Mouse (Mus musculus) kidney, adult 9 months (tissue): Measurements from ENCODE around the gene Cox6a1.
"Not testable (repeated sequence)": the region's sequence is repeated elsewhere in the genome, so short reads cannot be mapped to it uniquely, and the experiment has no call there.

ENCODE experiments used
- DNase-seq: peaks from one replicate; pipeline ENCODE4 v3.0.0; 2022

The Cox6a1 gene

DNA sequence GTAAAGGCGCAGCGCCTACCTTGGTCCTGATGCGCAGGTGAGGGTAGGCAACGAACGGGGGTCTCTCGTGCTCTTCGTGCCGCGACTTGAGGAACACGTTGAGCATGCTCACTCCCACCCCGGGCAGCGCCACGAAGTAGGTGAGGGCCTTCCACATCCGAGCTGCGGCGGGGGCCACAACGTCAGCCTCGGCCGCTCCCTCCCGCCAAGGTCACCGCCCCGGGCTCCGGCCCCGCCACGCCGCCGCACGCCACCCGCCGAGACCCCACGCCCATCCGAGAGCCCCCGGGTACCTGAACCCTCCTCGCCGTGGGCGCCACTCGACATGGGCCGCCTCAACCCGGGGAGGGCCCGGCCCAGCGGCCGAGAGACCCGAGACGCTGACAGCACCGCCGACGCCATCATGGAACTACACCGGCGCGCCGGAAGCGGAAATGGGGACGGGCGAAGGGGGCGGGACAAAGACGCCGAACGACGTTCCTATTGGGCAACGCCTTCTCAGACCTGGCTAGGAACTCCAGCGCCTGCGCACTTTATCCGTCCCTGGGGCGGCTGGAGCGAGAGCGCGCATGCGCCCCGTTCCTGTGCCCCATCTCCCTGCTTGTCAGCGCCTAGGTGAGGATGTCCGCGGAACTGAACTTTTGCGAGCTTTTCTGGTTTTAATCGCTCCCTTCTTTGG lies at the start of gene Cox6a1:
Gene Cox6a1, minus strand, starts transcription at position 436 of the 679 bp plus-strand sequence.
- peak; percentile 99 for DNase-seq

DNA sequence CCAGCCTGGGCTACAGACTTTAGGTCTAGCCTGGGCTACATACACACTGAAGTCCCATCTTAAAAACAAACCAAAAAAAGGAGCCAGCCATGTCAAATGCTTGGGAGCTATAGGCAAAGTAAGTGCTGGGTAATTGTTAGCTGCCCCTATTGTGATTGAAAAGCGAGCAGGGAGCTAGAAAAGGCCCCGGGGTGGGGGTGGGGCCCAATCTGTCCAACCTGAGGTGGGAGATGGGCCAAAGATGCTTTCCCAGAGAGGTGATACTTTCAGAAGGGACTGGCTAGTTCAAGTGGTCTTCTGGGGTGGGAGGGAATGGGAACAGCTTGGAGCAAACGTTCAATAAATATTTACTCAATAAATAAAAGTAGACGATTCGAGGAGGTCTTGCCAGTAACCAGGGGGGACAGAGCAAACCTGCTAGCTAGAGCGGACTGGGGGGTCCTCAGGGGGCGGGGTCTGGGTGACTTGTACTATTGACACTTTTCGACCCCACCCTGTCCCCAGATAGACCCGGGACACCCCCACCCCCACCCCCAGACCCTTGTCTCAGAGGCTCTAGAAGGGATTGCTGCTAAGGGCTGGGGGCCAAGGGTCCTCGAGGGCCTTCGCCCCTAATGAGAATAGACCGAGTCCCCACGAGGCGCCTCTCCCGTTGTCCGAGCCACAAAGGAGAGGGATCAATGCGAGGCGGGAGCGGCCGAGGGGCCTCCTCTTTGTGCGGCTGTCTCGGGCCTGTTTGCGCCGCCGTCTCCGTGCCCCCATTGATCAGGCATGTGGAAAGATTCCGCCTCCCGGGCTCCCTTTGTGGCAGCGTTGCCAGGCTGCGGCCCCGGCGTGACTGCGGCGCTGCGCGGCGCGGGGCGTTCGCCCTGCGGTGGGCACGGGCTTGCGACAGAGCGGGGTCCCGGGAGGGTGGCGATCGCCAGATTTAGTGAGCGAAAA lies 49.3 kb upstream of the Cox6a1 start:
- no peak for DNase-seq

DNA sequence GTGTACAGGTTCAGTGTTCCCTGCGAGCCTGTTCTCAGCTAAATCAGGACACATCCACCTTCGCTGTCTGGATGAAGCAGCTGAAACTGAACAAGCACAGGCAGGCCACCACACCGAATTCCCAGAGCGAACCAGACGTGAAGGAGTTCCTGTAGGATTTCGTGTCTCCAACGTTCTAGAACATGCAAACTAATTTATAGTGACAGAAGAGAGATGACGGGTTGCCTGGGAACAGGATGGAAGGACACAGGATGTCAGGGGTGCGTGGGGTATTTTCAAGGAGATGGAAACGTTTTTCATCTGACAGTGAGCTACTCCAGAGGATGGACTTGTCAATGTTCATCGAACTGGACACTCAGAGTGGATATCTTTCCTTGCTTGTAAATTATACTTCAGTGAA lies 47.9 kb upstream of the Cox6a1 start:
- no peak for DNase-seq

GRCm38 (mm10) chr5:115394836-115395235 lies 46.1 kb upstream of the Cox6a1 start:
- DNase-seq = no peak

GRCm38 (mm10) chr5:115394223-115394622 lies 45.4 kb upstream of the Cox6a1 start:
- no peak for DNase-seq

DNA sequence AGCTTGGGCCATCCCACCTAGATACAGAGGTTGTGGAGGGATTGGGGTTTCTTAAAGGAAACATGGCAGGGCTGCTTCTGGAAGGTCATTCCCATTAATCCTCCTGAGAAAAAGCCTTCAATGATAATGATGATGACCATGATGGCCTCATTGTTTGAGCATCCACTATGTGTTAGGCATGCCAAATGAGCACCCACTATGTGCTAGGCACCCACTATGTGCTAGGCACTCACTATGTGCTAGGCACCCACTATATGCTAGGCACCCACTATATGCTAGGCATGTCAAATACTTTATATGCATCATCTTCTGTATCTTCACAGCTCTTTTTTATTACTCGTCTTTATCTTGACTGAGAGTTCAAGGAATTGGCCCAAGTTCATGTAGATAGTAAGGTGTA lies 44.2 kb upstream of the Cox6a1 start:
- DNase-seq = no peak

GRCm38 (mm10) chr5:115391935-115392334 lies 43.2 kb upstream of the Cox6a1 start:
- DNase-seq = no peak

- not testable (repeated sequence) for DNase-seq
Measured at GRCm38 (mm10) chr5:115378882-115379281, 30.1 kb upstream of the Cox6a1 start.

DNA sequence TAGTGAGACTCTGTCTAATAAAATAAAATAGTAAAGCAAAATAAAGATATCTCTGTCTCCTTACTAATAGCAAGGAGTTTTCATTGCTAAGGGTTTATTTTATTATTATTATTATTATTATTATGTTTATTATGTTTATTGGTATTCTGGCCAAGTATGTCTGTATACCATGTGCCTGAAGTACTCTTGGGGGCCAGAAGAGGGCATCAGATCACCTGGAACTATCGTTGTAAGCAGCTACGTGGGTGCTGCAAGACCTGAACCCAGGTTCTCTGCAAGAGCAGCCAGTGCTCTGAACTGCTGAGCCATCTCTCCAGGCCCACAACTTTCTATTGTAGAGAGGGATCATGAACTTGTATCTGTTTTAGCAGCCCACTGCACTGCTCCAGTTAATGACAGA lies 26.7 kb upstream of the Cox6a1 start:
- DNase-seq = no peak

- DNase-seq = no peak
Measured at GRCm38 (mm10) chr5:115374204-115374820, 25.5 kb upstream of the Cox6a1 start.

DNA sequence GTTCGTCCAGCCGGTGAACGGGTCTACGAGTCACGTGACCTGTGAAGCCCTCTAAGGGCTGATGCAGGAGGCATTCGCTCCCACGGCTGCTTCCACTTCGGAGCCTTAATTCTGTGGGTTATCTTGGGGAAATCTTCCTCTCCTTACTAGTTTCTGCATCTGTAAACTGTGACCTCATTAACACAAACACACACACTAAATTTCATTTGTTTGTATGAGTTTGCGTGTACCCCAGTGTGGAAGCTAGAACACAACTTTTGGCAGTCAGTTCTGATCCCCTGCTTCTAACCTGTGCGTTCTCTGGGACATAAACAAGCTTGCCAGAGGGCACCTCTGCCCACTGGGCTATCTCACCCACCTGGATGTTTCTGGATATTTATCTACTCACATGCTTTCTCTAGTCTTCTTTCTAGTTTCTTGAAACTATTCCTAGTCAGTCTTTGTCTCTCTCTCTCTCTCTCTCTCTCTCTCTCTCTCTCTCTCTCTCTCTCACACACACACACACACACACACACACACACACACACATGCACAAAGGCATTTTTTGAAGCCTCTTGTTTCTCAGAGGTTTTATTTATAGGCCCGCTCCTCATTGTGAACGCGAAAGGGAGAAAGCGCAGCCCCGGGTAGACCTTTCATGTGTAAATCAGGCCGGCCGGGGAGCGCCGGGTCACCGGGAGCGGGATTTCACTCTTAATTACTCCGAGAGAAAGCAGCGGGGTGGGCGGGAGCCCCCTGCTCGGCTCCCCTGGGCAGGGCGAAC lies 24.8 kb upstream of the Cox6a1 start:
- no peak for DNase-seq

DNA sequence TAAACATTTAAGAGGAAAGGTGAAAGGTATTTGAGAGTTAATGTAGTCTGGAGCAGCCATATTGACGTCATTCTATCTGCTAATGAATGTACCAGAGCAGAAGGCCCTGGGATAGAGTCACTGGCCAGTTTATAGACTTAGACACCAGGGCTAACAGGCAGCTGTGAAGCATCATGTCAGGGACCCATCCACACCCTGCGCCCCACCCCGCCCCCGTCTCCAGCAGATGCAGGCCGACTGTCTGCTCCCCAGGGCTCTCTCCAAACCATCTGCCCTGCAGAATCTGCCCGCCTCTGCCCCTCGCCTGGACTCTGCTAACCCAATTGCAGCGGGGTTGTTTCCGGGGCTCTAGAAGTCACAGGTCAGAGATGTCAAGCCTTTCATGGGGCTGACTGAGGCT lies 23.0 kb upstream of the Cox6a1 start:
- DNase-seq = no peak

GRCm38 (mm10) chr5:115364782-115365181 lies 16.0 kb upstream of the Cox6a1 start:
- DNase-seq = no peak

DNA sequence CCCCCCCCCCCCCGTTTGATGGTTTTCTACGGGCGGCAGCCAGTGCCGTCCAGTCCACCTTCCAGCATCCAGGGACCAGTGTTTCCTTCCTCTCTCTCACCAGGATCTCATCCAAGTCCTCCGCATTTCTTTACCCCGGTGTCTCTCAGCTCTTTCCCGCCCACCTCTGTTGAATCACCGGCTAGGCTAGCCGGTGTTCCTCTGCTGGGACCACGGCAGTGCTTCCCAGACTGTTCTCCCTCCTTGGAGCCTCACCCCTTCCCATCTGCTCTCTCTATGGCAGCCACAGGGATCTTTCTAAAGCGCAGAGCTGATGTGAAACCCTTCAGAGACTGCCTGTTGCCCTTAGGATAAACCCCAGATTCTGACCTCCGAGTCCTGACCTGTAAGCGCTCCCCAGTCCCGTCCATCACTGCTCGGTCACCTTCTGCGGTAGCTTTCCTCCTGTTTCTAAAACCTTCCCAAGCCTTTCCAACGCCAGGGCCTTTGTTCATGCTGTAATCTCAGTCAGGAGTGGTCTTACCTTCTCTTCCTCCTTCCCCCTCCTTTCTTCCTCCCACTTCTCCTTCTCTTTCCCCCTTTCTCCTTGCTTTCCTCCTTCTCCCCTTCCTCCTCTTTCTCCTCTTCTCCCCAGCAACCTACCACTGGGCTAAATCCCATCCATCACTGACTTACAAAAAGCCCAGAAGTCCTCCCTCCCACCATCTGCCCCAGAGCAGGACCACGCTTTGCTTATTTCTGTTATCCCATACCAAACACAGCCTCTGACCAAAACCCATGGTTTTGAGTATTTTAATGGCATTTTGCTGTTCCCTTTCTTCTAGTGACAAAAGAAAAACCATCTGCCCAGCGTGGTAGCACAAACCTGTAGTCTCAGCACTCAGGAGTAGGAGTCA lies 14.3 kb upstream of the Cox6a1 start:
- DNase-seq = no peak

GRCm38 (mm10) chr5:115362216-115362615 lies 13.4 kb upstream of the Cox6a1 start:
- DNase-seq = no peak

- no peak for DNase-seq
Measured at GRCm38 (mm10) chr5:115359851-115360372, 11.1 kb upstream of the Cox6a1 start.

DNA sequence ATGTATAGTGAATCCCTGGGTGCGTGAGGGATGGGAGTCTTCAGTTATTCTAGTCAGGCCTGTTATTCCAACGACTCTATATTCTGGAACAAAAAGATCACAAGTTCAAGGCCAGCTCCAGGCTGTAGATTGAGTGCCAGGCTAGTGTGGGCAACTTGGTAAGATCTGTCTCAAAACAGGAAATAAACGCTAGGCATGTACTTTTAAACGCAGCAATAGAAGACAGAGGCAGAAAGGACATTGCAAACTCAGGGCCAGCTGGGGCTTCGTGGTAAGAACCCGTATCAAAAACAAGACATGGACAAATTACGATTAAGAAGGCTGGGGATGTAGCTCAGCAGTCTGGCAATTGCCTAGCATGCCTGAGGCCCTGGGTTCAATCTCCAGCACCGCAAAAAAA lies 10.7 kb upstream of the Cox6a1 start:
- DNase-seq = no peak

GRCm38 (mm10) chr5:115358872-115359271 lies 10.1 kb upstream of the Cox6a1 start:
- peak; percentile 84 for DNase-seq

- no peak for DNase-seq
Measured at GRCm38 (mm10) chr5:115355070-115355469, 6.3 kb upstream of the Cox6a1 start.

DNA sequence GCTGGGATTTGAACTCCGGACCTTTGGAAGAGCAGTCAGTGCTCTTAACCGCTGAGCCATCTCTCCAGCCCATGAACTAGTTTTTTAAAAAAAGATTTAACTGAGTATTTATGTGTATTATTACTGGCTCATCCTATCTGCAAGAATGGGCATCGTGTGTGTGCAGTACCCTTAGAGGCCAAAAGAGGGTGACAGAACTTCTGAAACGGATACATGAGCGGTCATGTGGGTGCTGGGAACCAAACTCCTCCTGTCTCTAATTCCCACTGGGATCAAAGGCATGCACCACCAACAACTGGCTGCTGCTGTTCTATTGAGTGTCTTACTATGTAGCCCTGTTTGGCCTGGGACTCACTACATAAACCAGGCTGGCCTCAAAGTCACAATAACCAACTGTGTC lies 2.6 kb upstream of the Cox6a1 start:
- DNase-seq = no peak

DNA sequence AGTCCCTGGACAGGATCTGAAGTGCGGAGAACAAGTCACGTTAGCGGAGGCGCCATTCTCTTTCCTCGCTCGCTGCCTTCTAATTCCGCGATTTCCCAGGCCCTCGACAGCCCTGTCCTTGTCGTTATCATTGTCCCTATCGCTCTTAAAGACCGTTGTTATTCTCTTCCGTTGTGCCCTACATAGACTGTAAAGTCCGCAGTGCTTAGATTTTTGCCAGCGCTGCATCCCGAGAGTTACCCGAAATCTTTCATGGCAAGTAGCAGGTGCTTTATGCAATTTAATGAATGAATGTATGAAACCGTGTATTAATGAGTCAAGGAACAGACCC lies 409 bp upstream of the Cox6a1 start:
- no peak for DNase-seq

DNA sequence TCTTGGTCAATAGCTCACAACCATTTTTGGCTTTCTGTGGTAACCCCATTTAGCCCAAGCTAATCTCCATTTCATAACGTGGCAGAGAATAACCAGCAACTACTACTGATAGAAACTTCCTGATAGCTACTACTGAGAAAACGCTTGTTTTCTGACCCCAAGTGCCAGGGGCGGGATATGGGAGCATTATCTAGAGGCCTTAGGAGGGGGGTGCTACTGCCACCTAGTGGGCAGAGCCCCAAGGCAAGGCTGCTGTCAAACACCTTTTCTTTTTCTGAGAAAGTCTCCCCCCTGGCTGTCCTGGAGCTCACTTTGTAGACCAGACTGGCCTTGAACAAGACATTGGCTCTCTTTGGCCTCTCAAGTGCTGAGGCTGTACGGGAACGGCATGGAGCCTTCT lies 1.2 kb downstream of the Cox6a1 start:
- peak; percentile 91 for DNase-seq
